Mouse (Mus musculus) embryonic stem cell, embryonic (primary cell): ENCODE measurements around the gene Usp2.

Experiments
- CTCF ChIA-PET, 4 experiments: fragments of 300-600 bp in 2 of 4; fragments of 350-600 bp in 2 of 4; sonication (Branson Sonifier 250); formaldehyde crosslinking; loops; one replicate each; lab custom pipeline; 2022; ENCODE audit warnings: inconsistent platforms in 2 of 4; lab: Charles Lee
- POLR2A ChIA-PET, 4 experiments: fragments of 300-600 bp in 2 of 4; fragments of 350-600 bp in 2 of 4; sonication (Branson Sonifier 250); formaldehyde crosslinking; loops; one replicate each; lab custom pipeline; 2022; ENCODE audit warnings: antibody characterized with exemption in 4 of 4, inconsistent platforms in 1 of 4; lab: Charles Lee

Usp2 gene

GRCm38 (mm10) chr9:44067241-44067959, 579 bp downstream of the Usp2 start:
- CTCF ChIA-PET: interaction anchor here (0.6 to 4.7 kb wide), 36 partner anchors 9 to 898 kb away, joined by 3 to 35 read pairs (median 4); partner anchors contain the start of genes Nlrx1 (in 1 of the 4) and Ube4a (in 1 of the 4)

GRCm38 (mm10) chr9:44067960-44068330, 1.1 kb downstream of the Usp2 start:
- CTCF ChIA-PET: interaction anchor here (0.6 to 4.7 kb wide), 19 partner anchors 9 to 311 kb away, joined by 3 to 35 read pairs (median 4); partner anchors contain the start of gene Nlrx1 (in 1 of the 4)
- POLR2A ChIA-PET: interaction anchor here in 3 of 4 experiments (0.7 to 3.2 kb wide), 14 partner anchors 9 to 511 kb away, joined by 3 to 12 read pairs (median 4); partner anchors contain the start of genes H2afx (in 2 of the 3) and Hyou1 (in 1 of the 3)

More at GRCm38 (mm10) chr9:44067241-44067959, 579 bp downstream of the Usp2 start:
- POLR2A ChIA-PET: interaction anchor here (0.6 to 3.2 kb wide), 23 partner anchors 9 to 512 kb away, joined by 3 to 12 read pairs (median 3); partner anchors contain the start of genes H2afx (in 2 of the 4), C2cd2l (in 1 of the 4) and Hyou1 (in 1 of the 4)

- POLR2A ChIA-PET: interaction anchor here in 1 of 4 experiments (0.9 to 1.1 kb wide), 3 partner anchors 237 to 310 kb away, joined by 3 to 4 read pairs (median 3); partner anchors contain the start of genes Hinfp and Hmbs
- CTCF ChIA-PET: interaction anchor here in 3 of 4 experiments (0.6 to 2.8 kb wide), 7 partner anchors 8 to 258 kb away, joined by 3 to 12 read pairs (median 4); no protein-coding TSS in a partner anchor
Observed at GRCm38 (mm10) chr9:44069252-44069651, 2.4 kb downstream of the Usp2 start.

GRCm38 (mm10) chr9:44070113-44070843, 3.5 kb downstream of the Usp2 start:
- CTCF ChIA-PET: interaction anchor here in 3 of 4 experiments (0.5 to 2.8 kb wide), 8 partner anchors 24 to 291 kb away, joined by 3 to 12 read pairs (median 5); partner anchors contain the start of gene Vps11 (in 1 of the 3)
- POLR2A ChIA-PET: interaction anchor here in 1 of 4 experiments (1.2 kb wide), 1 partner anchor 26 kb away, joined by 3 read pairs; no protein-coding TSS in a partner anchor

- ChIA-PET CTCF (interaction anchor here in 3 of 4 experiments (0.5 to 2.8 kb wide), 9 partner anchors 23 to 291 kb away, joined by 3 to 12 read pairs (median 5); partner anchors contain the start of gene Vps11 (in 1 of the 3)), POLR2A (interaction anchor here in 1 of 4 experiments (1.2 kb wide), 1 partner anchor 26 kb away, joined by 3 read pairs; no protein-coding TSS in a partner anchor)
Observed at GRCm38 (mm10) chr9:44070844-44071231, 4.0 kb downstream of the Usp2 start.

DNA sequence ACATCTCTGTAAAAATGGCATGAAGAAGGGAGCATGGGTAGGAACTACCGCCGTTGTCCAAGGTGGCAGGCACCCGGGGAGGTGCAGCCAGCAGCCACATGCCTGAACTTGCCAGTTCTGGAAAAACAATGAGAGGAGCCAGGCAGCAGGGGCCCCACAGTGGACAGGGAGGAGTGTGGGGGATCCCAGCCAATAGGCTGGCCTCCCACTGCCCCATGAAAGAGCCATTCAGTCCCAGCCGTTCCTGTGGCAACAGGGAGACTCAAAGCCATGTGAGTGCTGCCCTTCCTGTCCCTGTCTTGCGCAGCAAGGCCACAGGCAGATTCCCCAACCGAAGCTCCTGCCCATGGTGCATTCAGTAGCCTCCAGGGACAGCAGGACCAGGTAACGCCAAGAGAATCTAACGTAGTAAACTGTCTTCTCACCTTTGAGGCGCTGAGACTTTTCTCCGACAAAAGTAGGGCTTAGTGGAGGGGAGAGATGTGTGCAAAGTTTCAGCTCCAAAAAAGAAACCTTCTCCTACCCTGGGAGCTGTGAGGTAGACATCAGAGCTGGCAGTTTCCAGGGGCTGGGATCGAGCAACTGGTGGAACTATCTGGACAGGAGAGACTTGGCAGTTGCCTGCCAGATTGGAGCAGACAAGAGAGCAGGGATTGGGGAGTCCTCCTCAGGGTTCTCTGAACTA, 5.2 kb downstream of the Usp2 start:
- POLR2A ChIA-PET: interaction anchor here in 2 of 4 experiments (0.7 to 1.4 kb wide), 6 partner anchors 12 to 262 kb away, joined by 3 to 5 read pairs (median 4); partner anchors contain the start of gene H2afx (in 1 of the 2)
- CTCF ChIA-PET: interaction anchor here (0.6 to 4.0 kb wide), 16 partner anchors 9 to 87 kb away, joined by 3 to 20 read pairs (median 4); no protein-coding TSS in a partner anchor

GRCm38 (mm10) chr9:44072599-44072915, 5.7 kb downstream of the Usp2 start:
- POLR2A ChIA-PET: interaction anchor here in 2 of 4 experiments (0.8 to 1.4 kb wide), 5 partner anchors 11 to 262 kb away, joined by 3 to 5 read pairs (median 4); partner anchors contain the start of gene H2afx (in 1 of the 2)

DNA sequence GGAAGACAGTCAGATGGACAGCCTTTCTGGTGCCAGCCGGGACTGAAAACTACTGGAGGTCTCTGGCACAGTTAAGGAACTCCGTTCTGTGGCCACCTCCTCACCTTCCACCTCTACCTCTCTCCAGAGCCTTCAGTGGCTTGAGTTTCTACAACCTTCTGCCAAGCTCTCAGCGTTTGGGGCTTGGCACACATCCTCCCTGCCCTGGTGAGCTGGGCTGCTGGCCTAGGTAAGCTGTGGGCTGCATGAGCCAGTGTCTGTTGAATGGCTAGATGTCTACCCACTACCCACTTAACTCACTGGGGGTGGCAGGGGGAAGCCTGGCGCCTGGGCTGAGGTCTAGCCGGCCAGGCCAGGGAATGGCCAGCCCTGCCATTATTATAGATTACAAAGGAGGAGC, 6.3 kb downstream of the Usp2 start:
- ChIA-PET CTCF (interaction anchor here (0.6 to 5.5 kb wide), 13 partner anchors 8 to 716 kb away, joined by 3 to 97 read pairs (median 4); no protein-coding TSS in a partner anchor), POLR2A (interaction anchor here in 3 of 4 experiments (0.8 to 2.5 kb wide), 4 partner anchors 12 to 185 kb away, joined by 3 to 5 read pairs (median 4); no protein-coding TSS in a partner anchor)

More at GRCm38 (mm10) chr9:44072599-44072915, 5.7 kb downstream of the Usp2 start:
- CTCF ChIA-PET: interaction anchor here (0.6 to 4.0 kb wide), 13 partner anchors 9 to 162 kb away, joined by 3 to 20 read pairs (median 4); no protein-coding TSS in a partner anchor

- ChIA-PET POLR2A (interaction anchor here in 3 of 4 experiments (0.5 to 2.5 kb wide), 11 partner anchors 9 to 798 kb away, joined by 3 to 8 read pairs (median 4); partner anchors contain the start of gene H2afx (in 1 of the 3)), CTCF (interaction anchor here (0.5 to 5.5 kb wide), 41 partner anchors 10 to 1759 kb away, joined by 3 to 97 read pairs (median 4); partner anchors contain the start of genes Foxr1 (in 1 of the 4), Gm49380 (in 1 of the 4), Nlrx1 (in 1 of the 4) and Rnf26 (in 1 of the 4))
Observed at GRCm38 (mm10) chr9:44074395-44075275, 7.8 kb downstream of the Usp2 start.

DNA sequence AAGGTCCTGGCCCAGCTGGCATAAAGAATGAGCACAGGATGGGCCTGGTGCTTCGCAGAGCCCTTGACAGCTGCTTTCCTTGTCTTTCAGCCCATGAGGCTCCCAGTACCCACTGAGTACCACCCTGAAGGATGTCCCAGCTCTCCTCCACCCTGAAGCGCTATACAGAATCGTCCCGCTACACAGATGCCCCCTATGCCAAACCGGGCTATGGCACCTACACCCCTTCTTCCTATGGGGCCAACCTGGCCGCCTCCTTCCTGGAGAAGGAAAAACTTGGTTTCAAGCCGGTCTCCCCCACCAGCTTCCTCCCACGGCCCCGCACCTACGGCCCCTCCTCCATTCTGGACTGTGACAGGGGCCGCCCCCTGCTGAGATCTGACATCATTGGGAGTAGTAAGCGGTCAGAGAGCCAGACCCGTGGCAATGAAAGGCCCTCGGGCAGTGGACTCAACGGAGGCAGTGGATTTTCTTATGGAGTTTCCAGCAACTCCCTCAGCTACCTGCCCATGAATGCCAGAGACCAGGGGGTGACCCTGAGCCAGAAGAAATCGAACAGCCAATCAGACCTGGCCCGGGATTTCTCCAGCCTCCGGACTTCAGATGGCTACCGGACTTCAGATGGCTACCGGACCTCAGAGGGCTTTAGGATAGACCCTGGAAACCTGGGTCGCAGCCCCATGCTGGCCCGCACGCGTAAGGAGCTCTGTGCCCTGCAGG, 8.6 kb downstream of the Usp2 start:
- POLR2A ChIA-PET: interaction anchor here in 2 of 4 experiments (0.5 to 2.5 kb wide), 10 partner anchors 8 to 259 kb away, joined by 3 to 17 read pairs (median 4); partner anchors contain the start of gene H2afx (in 1 of the 2)
- CTCF ChIA-PET: interaction anchor here (0.5 to 5.5 kb wide), 29 partner anchors 8 to 1760 kb away, joined by 3 to 97 read pairs (median 5); partner anchors contain the start of genes Gm49380 (in 1 of the 4), Nlrx1 (in 1 of the 4), Rnf26 (in 1 of the 4) and Thy1 (in 1 of the 4)

DNA sequence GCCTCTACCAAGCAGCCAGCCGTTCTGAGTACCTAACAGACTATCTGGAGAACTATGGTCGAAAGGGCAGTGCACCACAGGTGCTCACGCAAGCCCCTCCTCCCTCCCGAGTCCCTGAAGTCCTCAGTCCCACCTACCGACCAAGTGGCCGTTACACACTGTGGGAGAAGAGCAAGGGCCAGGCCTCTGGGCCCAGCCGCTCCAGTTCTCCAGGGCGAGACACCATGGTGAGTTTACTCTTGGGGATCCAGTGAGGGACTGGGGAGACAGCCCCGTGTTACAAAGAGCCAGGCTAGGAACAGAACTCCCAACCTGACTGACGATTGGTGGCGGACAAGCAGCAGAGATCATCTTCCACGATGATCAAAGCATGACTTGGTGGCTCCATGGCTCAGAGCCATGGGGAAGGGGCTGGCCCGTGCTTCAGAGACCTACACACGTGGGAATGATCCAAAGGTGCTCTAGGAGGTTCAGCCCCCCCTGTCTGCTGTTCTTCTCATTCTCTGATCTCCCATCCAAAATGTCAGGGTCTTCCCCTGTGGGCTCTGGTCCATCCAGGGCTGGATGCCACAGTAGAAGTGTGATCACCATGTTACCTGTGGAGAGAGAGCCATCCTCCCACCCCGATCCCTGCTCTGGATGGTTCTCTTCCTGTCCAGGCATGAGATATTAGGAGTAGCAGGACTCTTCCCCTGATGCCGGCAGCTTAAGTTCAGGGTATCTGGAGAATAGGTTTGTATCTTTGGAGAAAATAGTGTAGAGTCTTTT, 9.4 kb downstream of the Usp2 start:
- CTCF ChIA-PET: interaction anchor here (0.6 to 5.5 kb wide), 47 partner anchors 9 to 1047 kb away, joined by 3 to 97 read pairs (median 5); partner anchors contain the start of genes Usp2 (in 2 of the 4), C1qtnf5 (in 1 of the 4), Dpagt1 (in 1 of the 4) and Gm49380 (in 1 of the 4)
- POLR2A ChIA-PET: interaction anchor here (0.5 to 2.4 kb wide), 25 partner anchors 7 to 723 kb away, joined by 3 to 17 read pairs (median 4); partner anchors contain the start of genes H2afx (in 2 of the 4) and Usp2 (in 2 of the 4)

DNA sequence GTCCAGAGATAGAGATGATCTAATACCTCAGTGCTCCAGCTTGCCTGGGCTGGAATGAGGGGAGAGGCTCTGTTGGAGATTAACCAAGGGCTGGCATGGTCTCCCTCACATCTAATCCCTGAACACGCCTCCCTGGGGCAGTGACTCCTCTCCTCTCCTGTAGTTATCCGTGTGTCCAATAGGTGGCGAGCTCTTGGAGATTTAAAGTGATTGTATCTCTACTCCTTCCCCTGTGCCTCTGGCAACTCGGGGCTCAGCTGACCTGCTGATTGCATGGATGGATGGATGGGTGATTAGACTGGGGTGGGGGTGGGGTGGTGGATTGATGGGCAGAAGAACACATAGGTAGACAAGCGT, 9.9 kb downstream of the Usp2 start:
- ChIA-PET CTCF (interaction anchor here (0.5 to 5.5 kb wide), 58 partner anchors 9 to 1048 kb away, joined by 3 to 97 read pairs (median 4); partner anchors contain the start of genes Usp2 (in 2 of the 4), C1qtnf5 (in 1 of the 4), Dpagt1 (in 1 of the 4) and Gm49380 (in 1 of the 4)), POLR2A (interaction anchor here (0.6 to 2.4 kb wide), 24 partner anchors 8 to 724 kb away, joined by 3 to 17 read pairs (median 4); partner anchors contain the start of genes H2afx (in 2 of the 4) and Usp2 (in 2 of the 4))

GRCm38 (mm10) chr9:44077266-44077910, 10.6 kb downstream of the Usp2 start:
- ChIA-PET CTCF (interaction anchor here (0.5 to 5.5 kb wide), 50 partner anchors 8 to 801 kb away, joined by 3 to 97 read pairs (median 5); partner anchors contain the start of genes Usp2 (in 2 of the 4), C1qtnf5 (in 1 of the 4), Dpagt1 (in 1 of the 4) and Gm49380 (in 1 of the 4)), POLR2A (interaction anchor here (0.7 to 2.4 kb wide), 20 partner anchors 7 to 266 kb away, joined by 3 to 17 read pairs (median 5); partner anchors contain the start of genes Usp2 (in 2 of the 4) and H2afx (in 1 of the 4))
